Mouse (Mus musculus) embryonic facial prominence, embryonic 15.5 days (tissue): Measurements from ENCODE around the gene Fignl2. TPM values are rescaled to one million over a fixed set of nuclear protein-coding genes. Genes with fewer than 3 reads are reported as not detected.

Experiments used
- ATAC-seq: fragments of 200-750 bp; cut with Nextera tagmentation; 2 replicates; pipeline ENCODE4 v1.8.0; 2017; ENCODE audit warnings: low read depth, moderate TSS enrichment; ENCODE audit not compliant: insufficient number of reproducible peaks, low FRiP score, low TSS enrichment
- H3K27ac ChIP-seq: fragments of 300-500 bp; sonication (generic); replicated peaks from 2 replicates; pipeline ENCODE4 v1.5.1; 2015; ENCODE audit warnings: mild to moderate bottlenecking, inconsistent platforms
- H3K27me3 ChIP-seq: fragments of 300-500 bp; sonication (generic); 2 replicates; pipeline ENCODE4 v1.6.1; 2015; ENCODE audit warnings: inconsistent platforms
- H3K36me3 ChIP-seq: fragments of 300-500 bp; sonication (generic); 2 replicates; pipeline ENCODE4 v1.6.1; 2015; ENCODE audit warnings: mild to moderate bottlenecking, inconsistent platforms
- H3K4me1 ChIP-seq: fragments of 300-500 bp; sonication (generic); 2 replicates; pipeline ENCODE4 v1.6.1; 2015; ENCODE audit warnings: inconsistent platforms
- H3K4me2 ChIP-seq: fragments of 300-500 bp; sonication (generic); replicated peaks from 2 replicates; pipeline ENCODE4 v1.6.1; 2015; ENCODE audit warnings: mild to moderate bottlenecking, inconsistent platforms
- H3K4me3 ChIP-seq: fragments of 300-500 bp; sonication (generic); replicated peaks from 2 replicates; pipeline ENCODE4 v1.5.1; 2015; ENCODE audit warnings: mild to moderate bottlenecking, inconsistent platforms
- H3K9ac ChIP-seq: fragments of 300-500 bp; sonication (generic); 2 replicates; pipeline ENCODE4 v1.6.1; 2015; ENCODE audit warnings: inconsistent platforms
- H3K9me3 ChIP-seq: fragments of 300-500 bp; sonication (generic); replicated peaks from 2 replicates; pipeline ENCODE4 v1.6.1; 2016; ENCODE audit warnings: inconsistent platforms
- WGBS: fragments of 180-500 bp; shearing (Covaris S2); methylation state at CpG from one replicate; pipeline ENCODE4 v1.1.7; 2015; 5-methylcytosine and 5-hydroxymethylcytosine counted together
- polyA plus RNA-seq: library from polyadenylated mRNA; unstranded; fragments of >200 nt; fragmentation: Nextera tagmentation; extraction: Ambion mirVana; gene quantifications from 2 replicates; pipeline ENCODE4 v1.2.1, GENCODE M21; 2015

Fignl2 gene
- polyA plus RNA-seq, 1 experiment from 2014 or later, result 0.19 TPM

DNA sequence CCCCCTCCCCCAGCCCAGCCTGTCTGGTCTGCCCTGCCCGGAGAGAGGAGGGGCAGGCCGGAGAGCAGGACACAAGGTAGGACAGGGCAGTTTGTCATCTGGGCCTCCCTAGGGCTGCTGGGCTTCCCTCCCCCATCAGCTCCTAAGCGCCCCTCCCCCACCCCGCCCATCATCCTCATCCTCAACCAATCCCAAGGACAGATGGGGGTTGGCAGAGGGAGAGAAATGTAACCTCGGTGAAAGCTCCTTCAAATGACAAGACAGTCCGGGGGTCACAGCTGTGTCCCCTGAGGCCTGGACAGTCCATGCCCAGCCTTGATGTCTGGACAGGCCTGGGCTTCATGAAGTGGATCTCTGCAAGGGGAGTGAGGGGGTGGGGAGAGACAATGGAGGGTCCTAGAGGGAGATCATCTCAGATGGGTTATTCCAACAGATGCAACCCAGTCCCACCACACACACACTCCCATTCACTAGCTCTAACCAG is 12.0 kb downstream of the Fignl2 start:
- Histone ChIP-seq H3K27ac (no peak overlapping the region), H3K9ac (no peak overlapping the region), H3K4me3 (no peak overlapping the region), H3K4me2 (no peak overlapping the region), H3K36me3 (no peaks in the 10 kb centered on the region), H3K9me3 (no peaks in the 10 kb centered on the region), H3K27me3 (no peaks in the 10 kb centered on the region), H3K4me1 (peaks cover 65% of the 10 kb centered on the region)
- ATAC-seq, result no peak
- 27% methylated on average over 6 of the region's 6 CpGs for WGBS

DNA sequence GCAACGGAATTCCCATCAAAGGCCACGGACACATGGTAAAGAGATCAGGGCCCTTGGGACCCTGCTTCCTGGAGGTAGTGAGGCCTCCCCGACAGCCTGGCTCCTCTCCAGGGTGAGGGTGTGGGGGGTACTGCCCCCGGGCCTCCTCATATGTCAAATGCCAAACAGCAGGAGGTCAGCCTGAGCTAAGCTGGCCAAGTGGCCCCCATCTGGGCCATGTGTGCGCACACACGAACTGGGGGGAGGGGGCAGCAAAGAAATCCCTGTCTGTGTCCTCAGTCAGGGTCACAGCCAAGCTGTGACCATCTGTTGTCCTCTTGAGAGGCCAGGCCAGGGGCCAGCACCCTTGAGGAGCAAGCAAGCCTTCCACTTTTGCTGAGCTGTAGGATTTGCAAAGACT is 13.3 kb downstream of the Fignl2 start:
- Histone ChIP-seq H3K36me3 (no peaks in the 10 kb centered on the region), H3K27ac (no peak overlapping the region), H3K27me3 (no peaks in the 10 kb centered on the region), H3K4me2 (no peak overlapping the region), H3K4me1 (peaks cover 55% of the 10 kb centered on the region), H3K4me3 (no peak overlapping the region), H3K9me3 (no peaks in the 10 kb centered on the region), H3K9ac (no peak overlapping the region)
- no peak for ATAC-seq
- 41% methylated on average over 6 of the region's 6 CpGs for WGBS

DNA sequence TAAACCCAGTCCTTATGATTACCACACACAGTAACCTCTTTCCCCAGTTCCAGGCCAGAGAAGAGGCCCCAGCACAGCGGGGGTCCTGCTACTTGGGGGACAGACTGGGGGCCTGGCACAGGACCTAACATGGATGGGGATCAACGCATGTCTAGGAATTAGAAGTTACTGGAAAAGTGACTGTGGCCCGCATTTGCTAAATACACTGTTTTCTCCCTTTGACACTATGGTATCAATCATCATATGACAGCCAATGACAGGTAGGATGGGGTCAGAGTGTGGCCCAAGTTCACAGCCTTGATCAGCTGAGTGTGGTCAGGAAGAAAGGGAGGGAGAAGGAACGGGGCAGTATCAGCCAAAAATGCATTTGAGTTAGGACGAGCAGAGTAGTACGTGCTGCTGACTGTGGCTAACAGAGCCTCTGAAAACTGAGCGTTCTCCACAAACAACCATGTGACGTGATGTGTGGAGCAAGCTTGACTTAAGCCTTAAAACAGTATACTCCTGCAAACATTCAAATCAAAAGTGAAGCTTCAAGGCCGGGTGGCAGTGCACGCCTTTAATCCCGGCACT is 18.0 kb downstream of the Fignl2 start:
- peaks cover 19% of the 10 kb centered on the region for H3K4me1 ChIP-seq
- no peaks in the 10 kb centered on the region for H3K9me3 ChIP-seq
- ATAC-seq, result no peak
- 0 out of 2 replicates have a peak overlapping the region, but pooled peaks have one; percentile 8 for H3K27ac ChIP-seq
- H3K4me3 ChIP-seq, result no peak overlapping the region
- H3K36me3 ChIP-seq, result no peaks in the 10 kb centered on the region
- no peak overlapping the region for H3K4me2 ChIP-seq
- H3K9ac ChIP-seq, result no peak overlapping the region
- WGBS, result 59% methylated on average over 11 of the region's 11 CpGs
- peaks cover 8% of the 10 kb centered on the region; the same call in 1 of the 2 replicates for H3K27me3 ChIP-seq

DNA sequence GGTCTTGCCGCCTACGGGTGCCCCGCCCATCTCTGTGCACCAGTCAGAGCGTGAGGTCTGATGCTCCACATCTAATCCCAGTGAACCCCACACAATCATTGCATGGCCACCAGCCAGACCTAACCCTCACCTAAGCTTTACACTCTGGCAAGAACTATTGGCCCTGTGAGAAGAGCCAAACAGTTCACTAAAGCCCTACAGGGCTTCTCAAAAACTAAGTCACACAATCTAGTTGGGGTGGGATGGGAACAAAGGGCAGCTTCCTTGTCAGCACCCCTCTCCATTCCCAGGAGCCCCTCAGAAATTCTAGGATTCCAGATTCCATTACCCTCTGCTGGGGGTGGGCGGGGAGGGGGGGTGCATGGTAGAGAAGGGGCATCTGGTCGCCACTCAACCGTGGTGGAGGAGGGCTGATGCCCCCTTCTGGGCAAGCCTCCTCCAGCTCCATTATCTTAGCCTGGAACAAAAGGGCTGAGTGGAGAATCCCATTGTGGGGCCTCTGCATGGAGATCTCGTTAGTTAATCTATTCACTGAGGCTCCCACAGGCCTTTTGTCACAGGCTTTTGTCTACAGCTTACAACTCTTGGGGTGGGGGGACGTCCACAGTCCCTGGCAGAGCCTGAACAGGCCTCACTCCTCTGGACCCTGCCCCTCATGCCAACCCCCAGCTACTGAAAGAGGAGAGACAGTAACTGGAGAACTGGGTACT is 18.6 kb downstream of the Fignl2 start:
- WGBS, result 35% methylated on average over 9 of the region's 9 CpGs
- no peak overlapping the region for H3K9ac ChIP-seq
- no peak overlapping the region for H3K4me2 ChIP-seq
- no peaks in the 10 kb centered on the region for H3K9me3 ChIP-seq
- no peaks in the 10 kb centered on the region for H3K36me3 ChIP-seq
- peaks cover 12% of the 10 kb centered on the region for H3K4me1 ChIP-seq
- H3K27ac ChIP-seq, result no peak overlapping the region
- no peak for ATAC-seq
- H3K4me3 ChIP-seq, result no peak overlapping the region
- peaks cover 13% of the 10 kb centered on the region for H3K27me3 ChIP-seq

DNA sequence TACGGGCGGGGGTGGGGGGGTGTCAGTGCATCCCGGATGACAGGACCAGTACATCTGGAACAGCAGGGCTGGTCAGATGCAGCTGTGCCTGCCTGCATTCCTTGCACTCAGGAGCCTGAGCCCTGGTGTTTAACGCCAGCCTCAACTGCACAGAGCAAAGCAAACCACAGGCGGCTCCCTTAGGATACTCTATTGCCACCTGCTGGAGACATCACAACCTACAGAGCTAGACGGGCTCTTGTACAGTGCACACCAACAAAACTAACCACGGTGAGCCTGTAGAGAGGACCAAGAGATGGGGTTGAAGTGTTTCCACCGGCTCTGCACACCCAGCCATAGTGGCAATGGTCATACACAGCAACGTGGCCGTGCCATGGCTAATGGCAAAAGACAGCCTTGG is 22.1 kb downstream of the Fignl2 start:
- H3K9ac ChIP-seq, result no peak overlapping the region
- peaks cover 48% of the 10 kb centered on the region for H3K27me3 ChIP-seq
- peak; percentile 68; the same call in 1 of the 2 replicates for ATAC-seq
- no peak overlapping the region for H3K4me3 ChIP-seq
- 37% methylated on average over 10 of the region's 10 CpGs for WGBS
- no peak overlapping the region for H3K4me2 ChIP-seq
- peaks cover 30% of the 10 kb centered on the region for H3K4me1 ChIP-seq
- no peaks in the 10 kb centered on the region for H3K9me3 ChIP-seq
- no peaks in the 10 kb centered on the region for H3K36me3 ChIP-seq
- H3K27ac ChIP-seq, result no peak overlapping the region

DNA sequence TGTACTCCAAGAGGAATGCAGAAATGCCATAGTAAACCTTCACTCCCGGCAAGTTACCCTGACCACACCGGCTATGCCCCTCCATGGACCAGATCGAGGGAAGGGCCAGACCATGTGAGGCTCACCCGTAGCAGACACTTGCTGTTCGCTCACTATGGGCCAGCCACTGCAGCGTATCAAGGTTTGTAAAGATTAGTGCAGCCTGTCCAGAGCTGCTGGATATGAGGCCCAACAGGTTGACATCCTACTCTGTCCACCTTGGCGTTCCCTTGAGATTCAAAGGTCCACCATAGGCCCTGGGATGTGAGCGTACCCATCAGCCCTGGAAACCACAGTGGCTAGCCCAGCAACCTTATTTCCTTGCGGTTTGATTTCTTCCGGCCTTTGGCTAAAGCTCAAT is 23.8 kb downstream of the Fignl2 start:
- H3K27ac ChIP-seq, result no peak overlapping the region
- H3K4me1 ChIP-seq, result peaks cover 21% of the 10 kb centered on the region
- no peak overlapping the region for H3K4me2 ChIP-seq
- no peaks in the 10 kb centered on the region for H3K9me3 ChIP-seq
- 81% methylated on average over 10 of the region's 10 CpGs for WGBS
- 0 out of 2 replicates have a peak, but pooled peaks cover 4% of the 10 kb centered on the region for H3K36me3 ChIP-seq
- no peak overlapping the region for H3K9ac ChIP-seq
- H3K27me3 ChIP-seq, result peaks cover 57% of the 10 kb centered on the region
- H3K4me3 ChIP-seq, result no peak overlapping the region
- ATAC-seq, result no peak

DNA sequence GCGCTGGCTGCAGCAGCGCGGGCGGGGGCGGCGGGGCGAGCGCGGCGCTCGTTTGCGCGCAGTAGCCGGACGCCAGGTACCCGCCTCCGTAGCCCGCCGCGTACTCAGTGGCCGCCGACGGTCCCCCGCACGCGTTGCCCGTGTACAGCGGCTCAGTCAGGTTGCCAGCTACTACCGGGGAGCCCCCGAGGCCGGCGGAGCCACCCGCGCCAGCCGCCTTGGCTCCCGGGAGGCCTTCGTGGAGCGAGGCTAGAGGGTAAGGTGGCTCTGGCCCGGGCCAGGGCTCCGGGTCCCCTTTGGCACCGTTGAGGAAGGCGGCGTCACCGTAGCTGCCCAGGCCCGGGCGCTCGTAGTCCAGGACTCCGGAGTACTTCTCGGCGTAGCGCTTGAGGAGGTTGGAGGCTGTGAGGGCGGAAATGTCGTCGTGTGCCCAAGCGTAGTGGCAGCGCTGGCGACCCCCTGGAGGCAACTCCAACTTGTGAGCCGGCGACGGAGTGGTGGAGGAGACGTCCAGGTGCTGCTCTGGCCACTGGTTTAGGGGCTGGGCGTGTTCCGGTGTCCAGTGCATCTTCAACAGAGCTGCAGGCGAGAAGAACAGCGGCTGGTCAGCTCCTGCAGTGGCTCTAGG is 24.4 kb downstream of the Fignl2 start:
- 18% methylated on average over 59 of the region's 65 CpGs for WGBS
- ATAC-seq, result no peak
- Histone ChIP-seq H3K4me3 (peak overlapping the region; percentile 46), H3K4me2 (peak overlapping the region; percentile 76), H3K9ac (peak overlapping the region; percentile 18), H3K27me3 (peaks cover 57% of the 10 kb centered on the region), H3K36me3 (0 out of 2 replicates have a peak, but pooled peaks cover 4% of the 10 kb centered on the region), H3K27ac (no peak overlapping the region), H3K4me1 (peaks cover 18% of the 10 kb centered on the region), H3K9me3 (no peaks in the 10 kb centered on the region)

DNA sequence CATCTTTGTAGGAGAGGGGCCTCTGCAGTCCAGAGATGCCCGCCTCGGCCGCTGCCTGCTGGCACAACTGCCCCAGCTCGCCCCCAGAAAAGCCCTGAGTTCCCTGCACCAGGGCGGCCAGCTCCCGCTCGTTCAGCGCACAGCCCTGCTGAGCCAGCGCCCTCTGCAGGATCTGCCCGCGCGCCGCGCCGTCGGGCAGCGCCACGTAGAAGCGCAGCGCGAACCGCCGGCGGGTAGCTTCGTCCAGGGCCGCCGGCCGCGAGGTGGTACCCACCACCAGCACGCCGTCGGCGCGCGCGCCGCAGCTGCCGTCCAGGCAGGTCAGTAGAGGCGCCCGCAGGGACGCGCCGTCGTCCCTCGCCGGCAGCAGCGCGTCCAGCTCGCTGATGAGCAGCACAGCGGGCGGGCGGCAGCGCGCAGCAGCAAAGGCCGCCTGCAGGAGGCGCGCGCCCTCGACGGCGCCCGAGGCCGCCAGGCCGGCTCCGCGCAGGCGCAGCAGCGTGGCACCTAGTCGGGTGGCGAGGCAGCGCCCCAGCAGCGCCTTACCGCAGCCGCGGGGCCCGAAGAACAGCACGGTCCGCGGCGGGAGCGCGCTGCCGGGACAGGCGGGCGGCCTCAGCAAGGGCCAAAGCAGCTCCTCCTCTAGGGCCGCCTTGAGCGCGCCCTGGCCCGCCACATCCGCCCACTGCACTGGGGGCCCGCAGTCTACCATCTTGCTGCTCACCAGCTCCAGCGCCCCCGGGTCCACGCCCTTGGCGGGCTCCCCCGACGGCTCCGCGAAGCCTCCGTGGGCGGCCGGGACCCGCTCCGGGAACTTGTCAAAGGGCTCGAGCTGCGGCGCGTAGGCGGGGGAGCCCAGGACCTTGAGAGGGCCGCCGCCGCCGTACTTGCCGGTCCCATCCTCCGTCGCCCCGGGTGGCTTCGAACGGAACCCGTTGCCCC is 25.5 kb downstream of the Fignl2 start:
- Histone ChIP-seq H3K4me1 (peaks cover 18% of the 10 kb centered on the region), H3K27ac (no peak overlapping the region), H3K27me3 (peaks cover 66% of the 10 kb centered on the region), H3K4me2 (peak overlapping the region; percentile 76), H3K4me3 (peak overlapping the region; percentile 46), H3K36me3 (0 out of 2 replicates have a peak, but pooled peaks cover 4% of the 10 kb centered on the region), H3K9ac (peak overlapping the region; percentile 18), H3K9me3 (no peaks in the 10 kb centered on the region)
- no peak for ATAC-seq
- 22% methylated on average over 108 of the region's 120 CpGs for WGBS

DNA sequence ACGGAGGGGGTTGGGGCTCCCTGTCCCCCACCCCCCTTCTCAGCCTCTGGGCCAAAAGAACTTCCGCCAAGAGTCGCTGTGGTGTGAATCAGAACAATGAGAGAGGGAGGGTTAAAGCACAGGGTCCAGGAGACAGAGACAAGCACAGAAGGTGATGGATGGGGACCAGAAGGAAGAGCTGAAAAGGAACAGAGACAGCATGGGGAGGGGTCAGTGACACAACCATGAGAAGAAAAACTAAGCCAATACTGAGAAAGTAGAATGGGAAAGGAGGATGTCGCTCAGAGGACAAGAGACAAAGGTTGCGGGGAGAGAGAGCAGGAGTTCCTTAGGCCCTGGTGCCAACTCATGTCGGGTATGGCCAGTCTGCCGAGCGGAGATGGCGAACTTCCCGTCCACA is 26.5 kb downstream of the Fignl2 start:
- 0 out of 2 replicates have a peak, but pooled peaks cover 4% of the 10 kb centered on the region for H3K36me3 ChIP-seq
- no peak for ATAC-seq
- H3K4me1 ChIP-seq, result peaks cover 25% of the 10 kb centered on the region
- no peak overlapping the region for H3K27ac ChIP-seq
- no peak overlapping the region for H3K4me2 ChIP-seq
- no peak overlapping the region for H3K9ac ChIP-seq
- no peak overlapping the region for H3K4me3 ChIP-seq
- H3K9me3 ChIP-seq, result no peaks in the 10 kb centered on the region
- peaks cover 76% of the 10 kb centered on the region for H3K27me3 ChIP-seq
- 80% methylated on average over 10 of the region's 10 CpGs for WGBS

DNA sequence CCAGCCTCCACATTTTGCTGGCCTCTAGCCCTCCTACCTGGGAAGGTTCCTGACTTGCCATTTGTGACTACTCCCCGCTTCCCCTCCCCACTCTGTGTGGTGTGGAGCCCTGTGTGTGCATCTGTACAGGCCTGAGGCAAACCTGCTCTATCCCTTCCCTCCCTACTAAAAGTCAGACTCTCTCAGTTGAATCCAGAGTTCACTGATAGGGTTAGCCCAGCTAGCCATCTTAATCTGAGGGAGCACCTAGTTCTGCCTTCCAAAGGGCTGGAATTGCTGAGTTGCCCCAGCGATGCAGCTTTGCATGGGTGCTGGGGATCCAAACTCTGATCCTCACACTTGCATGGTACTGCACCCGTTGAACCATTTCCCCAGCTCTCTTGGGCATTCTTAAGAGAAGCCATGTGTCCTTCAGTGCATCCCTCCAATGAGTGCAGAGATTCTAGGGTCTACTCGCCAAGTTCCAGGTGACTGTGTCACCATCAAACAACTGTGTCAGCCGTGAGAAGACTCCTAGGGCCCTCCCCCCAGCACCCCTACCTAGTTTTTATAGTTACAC is 29.9 kb downstream of the Fignl2 start:
- Histone ChIP-seq H3K9ac (no peak overlapping the region), H3K36me3 (0 out of 2 replicates have a peak, but pooled peaks cover 4% of the 10 kb centered on the region), H3K27ac (no peak overlapping the region), H3K4me3 (no peak overlapping the region), H3K9me3 (no peaks in the 10 kb centered on the region), H3K4me1 (peaks cover 26% of the 10 kb centered on the region), H3K27me3 (peaks cover 79% of the 10 kb centered on the region), H3K4me2 (no peak overlapping the region)
- ATAC-seq, result no peak
- WGBS, result 40% methylated on average over 5 of the region's 5 CpGs
